Mouse (Mus musculus): ENCODE measurements at regions not wholly inside any gene's neighbourhood (a gene's known extent, or its start where the extent isn't known, plus 50 kb on each side); places are given as distances from the start of the nearest gene placed in this dataset.
"Not testable (repeated sequence)": the region's sequence is repeated elsewhere in the genome, so short reads cannot be mapped to it uniquely, and the experiment has no call there.

DNA sequence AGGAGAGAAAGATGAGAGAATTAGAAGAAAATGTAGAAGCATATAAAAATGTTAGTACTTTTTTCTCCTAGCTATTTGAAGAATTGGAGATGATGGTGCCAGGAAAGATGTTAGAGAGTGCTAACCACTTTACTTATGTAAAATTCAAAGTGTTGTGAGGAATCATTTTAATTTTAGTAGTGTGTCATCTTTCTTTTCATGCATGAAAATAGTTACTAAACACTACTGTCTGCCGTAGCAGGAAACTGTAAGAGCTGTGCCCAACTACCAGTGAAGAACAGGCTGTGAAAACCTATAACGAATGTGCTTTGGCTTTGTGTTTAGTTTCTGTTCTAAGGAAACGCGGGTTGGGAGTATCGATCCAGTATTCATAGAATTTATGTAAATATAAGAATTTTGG is 403.1 kb downstream of the Zpld1 start:
- 94% methylated on average over 5 of the region's 5 CpGs for WGBS
- Histone ChIP-seq H3K9me3 (replicated peaks; ENCODE audit: control insufficient read depth, low read length, poor library complexity, severe bottlenecking) (no peaks in the 10 kb centered on the region; the same call in 1 of the 2 replicates), H3K4me3 (ENCODE audit: low read depth, low read length) (no peak overlapping the region), H3K36me3 (ENCODE audit: control insufficient read depth, insufficient read depth, low read length) (no peaks in the 10 kb centered on the region), H3K9ac (ENCODE audit: low read depth, low read length) (no peak overlapping the region), H3K4me1 (ENCODE audit: control insufficient read depth, insufficient read depth, low read length) (no peaks in the 10 kb centered on the region), H3K27ac (ENCODE audit: low read length) (no peak overlapping the region), H3K4me2 (ENCODE audit: low read length) (no peak overlapping the region), H3K27me3 (ENCODE audit: control insufficient read depth, insufficient read depth, low read depth, low read length) (no peaks in the 10 kb centered on the region)
- no peak for ATAC-seq

DNA sequence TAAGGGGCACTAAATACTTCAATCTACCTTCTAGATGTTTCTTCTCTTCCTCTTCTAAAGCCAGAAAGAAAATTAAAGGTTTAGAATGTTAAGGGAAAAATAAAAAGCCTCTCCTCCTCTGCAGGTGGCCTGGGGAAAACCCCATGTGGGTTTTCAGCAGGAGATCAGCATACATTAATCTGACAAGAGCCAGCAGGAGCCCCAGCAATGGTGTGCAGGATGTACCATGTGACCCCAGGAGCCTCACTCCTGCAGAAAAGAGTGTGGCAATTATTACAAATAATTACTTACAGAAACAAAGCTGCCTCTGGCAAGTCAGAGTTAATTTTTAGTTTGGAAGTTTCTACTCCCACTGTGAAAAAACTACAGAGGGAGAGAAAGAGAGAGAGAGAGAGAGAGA is 440.4 kb downstream of the Zpld1 start:
- H3K4me1 ChIP-seq (ENCODE audit: control insufficient read depth, insufficient read depth, low read length), result 0 out of 2 replicates have a peak, but pooled peaks cover 3% of the 10 kb centered on the region
- no peak overlapping the region for H3K9ac ChIP-seq (ENCODE audit: low read depth, low read length)
- no peak overlapping the region for H3K4me3 ChIP-seq (ENCODE audit: low read depth, low read length)
- no peak overlapping the region for H3K27ac ChIP-seq (ENCODE audit: low read length)
- H3K4me2 ChIP-seq (ENCODE audit: low read length), result no peak overlapping the region
- no peak for ATAC-seq
- no peaks in the 10 kb centered on the region for H3K36me3 ChIP-seq (ENCODE audit: control insufficient read depth, insufficient read depth, low read length)
- H3K27me3 ChIP-seq (ENCODE audit: control insufficient read depth, insufficient read depth, low read depth, low read length), result no peaks in the 10 kb centered on the region
- H3K9me3 ChIP-seq (replicated peaks; ENCODE audit: control insufficient read depth, low read length, poor library complexity, severe bottlenecking), result no peaks in the 10 kb centered on the region

DNA sequence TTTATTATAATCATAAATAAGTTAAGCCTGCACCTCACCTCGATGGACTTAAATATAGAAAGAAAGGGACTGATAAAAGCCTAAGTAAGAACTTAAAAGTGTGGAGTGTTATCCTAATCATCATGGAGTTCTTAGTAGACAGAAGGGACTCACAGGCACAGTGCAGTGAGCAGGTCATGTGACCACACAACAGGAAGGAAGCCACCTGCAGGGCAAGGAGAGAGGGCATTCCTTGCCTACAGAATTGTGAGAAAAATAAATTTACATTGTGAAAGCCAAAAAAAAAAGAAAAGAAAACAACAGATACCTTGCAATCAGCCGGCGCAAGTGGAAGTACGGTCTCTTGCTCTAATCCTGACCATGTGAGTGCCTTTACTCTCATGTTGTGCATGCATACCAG is 454.8 kb downstream of the Zpld1 start:
- WGBS, result 87% methylated on average over 3 of the region's 4 CpGs
- H3K4me2 ChIP-seq (ENCODE audit: low read length), result not testable (repeated sequence)

More for the DNA sequence above, 454.8 kb downstream of the Zpld1 start:
- H3K4me3 ChIP-seq (ENCODE audit: low read depth, low read length); H3K27me3 ChIP-seq (ENCODE audit: control insufficient read depth, insufficient read depth, low read depth, low read length); H3K9ac ChIP-seq (ENCODE audit: low read depth, low read length); H3K27ac ChIP-seq (ENCODE audit: low read length); H3K9me3 ChIP-seq (replicated peaks; ENCODE audit: control insufficient read depth, low read length, poor library complexity, severe bottlenecking); H3K4me1 ChIP-seq (ENCODE audit: control insufficient read depth, insufficient read depth, low read length); ATAC-seq; H3K36me3 ChIP-seq (ENCODE audit: control insufficient read depth, insufficient read depth, low read length): not testable (repeated sequence)

Measured in midbrain, embryonic 16.5 days (tissue).